Mouse (Mus musculus) testis, postnatal 14 days (tissue): ENCODE data around the gene Adamtsl1.

Experiments
- DNase-seq: peaks from one replicate; pipeline ENCODE4 v3.0.0; 2021; ENCODE audit warnings: low spot score

The Adamtsl1 gene

GRCm38 (mm10) chr4:85920474-85920873, 406.5 kb downstream of the Adamtsl1 start:
- no peak for DNase-seq

DNA sequence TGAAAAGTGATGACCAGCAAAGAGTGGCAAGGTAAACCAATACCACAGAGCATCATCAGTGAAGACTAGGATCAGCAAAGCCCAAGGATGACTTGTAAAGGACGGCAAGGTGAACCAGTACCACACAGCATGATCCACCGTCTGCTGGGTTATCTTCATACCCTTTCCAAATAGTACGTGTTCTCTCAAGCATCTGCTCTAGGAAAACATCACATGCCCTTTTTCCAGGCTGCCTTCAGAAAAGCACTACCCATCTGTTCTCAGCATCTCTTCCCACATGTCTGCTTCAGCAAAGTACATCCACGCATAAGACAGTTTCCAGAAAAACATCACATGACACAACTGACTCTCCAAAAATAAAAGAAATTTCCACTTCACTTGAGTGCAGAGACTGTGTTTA, 408.8 kb downstream of the Adamtsl1 start:
- DNase-seq, result no peak

- no peak for DNase-seq
Measured at GRCm38 (mm10) chr4:85932129-85932528, 418.2 kb downstream of the Adamtsl1 start.

DNA sequence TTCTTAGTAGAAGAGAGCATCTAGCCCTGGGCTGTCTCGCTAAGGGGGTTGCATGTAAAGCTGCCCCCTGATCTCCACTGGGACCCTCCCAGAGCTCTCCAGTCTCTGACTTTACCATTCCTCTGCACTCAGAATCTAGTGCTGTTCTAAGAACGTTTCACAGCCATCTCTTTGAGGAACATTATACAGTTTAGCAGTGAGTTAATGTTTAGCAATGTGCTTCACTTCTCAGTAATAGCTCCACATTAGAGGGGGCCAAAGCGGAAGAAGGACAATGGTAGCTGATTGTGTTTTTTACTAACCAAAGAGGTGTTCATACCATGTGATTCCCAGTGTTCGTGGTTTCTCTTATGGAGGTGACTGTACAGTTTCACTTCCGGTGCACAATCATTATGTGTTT, 425.5 kb downstream of the Adamtsl1 start:
- DNase-seq, result no peak

DNA sequence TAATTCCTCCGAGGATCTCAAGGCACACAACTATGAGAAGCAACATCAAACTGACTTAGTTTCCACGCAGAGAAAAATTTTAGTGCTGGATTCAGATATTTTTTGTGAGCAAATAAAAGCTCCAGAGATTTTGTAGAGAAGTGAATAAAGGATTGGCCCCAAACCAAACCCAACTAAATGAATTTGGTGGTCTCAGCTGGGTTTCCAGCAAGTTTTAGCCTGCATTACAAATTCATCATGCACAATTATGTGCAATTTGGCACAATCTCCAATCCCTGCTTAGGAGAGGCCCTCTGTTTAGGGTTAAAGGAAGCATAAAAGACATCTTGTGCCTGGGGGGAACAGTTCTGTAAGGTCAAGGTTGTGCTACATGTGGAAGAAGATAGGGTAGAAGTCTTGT, 427.9 kb downstream of the Adamtsl1 start:
- DNase-seq, result no peak

DNA sequence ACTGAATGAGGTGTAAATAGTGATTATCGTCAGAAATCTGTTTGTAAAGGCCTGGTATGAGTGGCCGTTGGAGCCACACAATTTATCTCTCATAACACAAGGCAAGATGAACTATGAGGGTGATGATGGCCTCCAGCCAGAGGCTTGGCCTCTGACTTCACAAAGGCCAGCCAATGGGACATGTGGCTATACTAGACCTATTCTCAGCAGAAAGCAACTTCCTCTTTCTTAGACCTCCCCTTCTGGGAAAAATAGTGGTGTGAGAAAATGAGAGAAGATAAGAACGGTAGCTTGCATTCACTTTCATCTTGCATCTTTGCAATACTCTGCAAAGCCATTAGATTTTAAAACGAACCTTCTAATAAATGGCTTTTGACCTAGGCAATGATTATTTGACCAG, 439.6 kb downstream of the Adamtsl1 start:
- DNase-seq, result no peak

DNA sequence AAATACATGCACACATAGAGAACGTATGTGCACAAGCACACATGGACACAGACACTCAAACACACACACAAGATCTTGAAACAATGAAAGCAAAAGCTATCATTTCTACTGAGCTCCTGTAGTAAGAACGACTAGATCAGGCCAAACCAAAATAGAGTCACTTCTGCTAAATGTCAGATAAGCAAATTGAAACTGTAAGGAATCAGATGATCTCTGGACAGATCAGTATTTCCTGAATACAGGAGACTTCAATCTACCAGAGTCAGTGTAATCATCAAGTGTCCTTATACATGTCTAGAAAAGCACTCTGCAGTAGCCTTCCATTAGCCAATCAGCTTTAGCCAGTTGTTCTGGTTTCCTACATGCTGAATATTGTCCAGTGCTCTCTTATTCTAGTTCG, 441.4 kb downstream of the Adamtsl1 start:
- DNase-seq, result no peak

- DNase-seq, result no peak
Measured at GRCm38 (mm10) chr4:85957266-85957665, 443.3 kb downstream of the Adamtsl1 start.

DNA sequence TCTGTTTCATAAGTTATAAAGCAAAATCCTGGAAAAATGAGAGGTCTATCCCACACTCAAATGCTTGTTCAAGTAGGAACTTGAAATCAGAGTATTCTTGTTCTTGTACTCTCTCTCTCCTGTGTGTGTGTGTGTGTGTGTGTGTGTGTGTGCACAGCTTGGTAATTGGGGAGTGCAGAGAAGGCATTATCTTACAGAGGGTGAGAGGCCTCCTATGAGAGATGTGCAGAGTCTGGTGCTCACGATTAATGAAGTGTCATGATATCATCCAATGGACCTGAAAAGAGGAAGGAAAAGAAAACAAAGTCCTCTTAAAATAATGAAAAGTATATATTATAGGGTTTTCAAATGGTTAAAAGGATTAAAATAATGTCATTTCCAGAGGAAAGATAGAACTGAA, 443.9 kb downstream of the Adamtsl1 start:
- no peak for DNase-seq

DNA sequence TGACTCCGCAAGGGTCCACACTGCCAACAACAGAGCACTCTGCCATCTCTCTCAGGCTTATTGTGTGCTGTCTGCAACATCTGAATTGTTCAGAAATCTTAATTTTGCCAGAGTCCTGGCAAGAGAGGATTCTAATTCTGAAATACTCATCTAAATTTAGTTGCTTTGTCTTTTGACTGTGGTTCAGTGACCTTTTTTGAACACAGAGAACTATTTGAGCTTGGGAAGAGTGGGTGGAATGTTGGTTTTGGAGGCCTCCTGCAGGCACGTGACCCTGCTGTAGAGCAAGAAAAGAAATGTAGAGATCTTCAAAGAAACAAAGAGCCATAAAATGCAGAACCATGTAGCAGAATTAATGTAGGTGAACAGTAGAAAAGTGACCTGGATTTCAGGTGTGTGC, 445.0 kb downstream of the Adamtsl1 start:
- DNase-seq, result no peak

DNA sequence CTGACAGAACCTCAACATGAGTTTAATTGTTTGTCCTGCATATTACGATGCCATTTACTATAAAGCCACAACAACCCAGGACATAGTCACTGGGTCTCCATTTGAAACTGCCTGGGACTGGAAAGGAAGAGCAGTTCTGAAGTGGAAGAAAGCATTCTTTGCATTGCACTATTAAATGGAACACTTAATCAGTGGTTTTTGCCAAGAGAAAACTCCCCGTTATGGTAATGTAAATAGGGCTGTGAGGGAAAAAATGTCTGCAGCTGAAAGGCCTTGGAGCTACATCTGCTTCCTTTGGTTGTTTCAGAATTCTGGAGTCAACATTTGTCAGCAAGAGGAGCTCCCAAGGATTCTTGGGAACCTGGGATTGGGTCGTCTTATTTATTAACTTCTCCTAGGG, 462.2 kb downstream of the Adamtsl1 start:
- DNase-seq, result no peak

- DNase-seq, result no peak
Measured at GRCm38 (mm10) chr4:85979206-85979605, 465.2 kb downstream of the Adamtsl1 start.

DNA sequence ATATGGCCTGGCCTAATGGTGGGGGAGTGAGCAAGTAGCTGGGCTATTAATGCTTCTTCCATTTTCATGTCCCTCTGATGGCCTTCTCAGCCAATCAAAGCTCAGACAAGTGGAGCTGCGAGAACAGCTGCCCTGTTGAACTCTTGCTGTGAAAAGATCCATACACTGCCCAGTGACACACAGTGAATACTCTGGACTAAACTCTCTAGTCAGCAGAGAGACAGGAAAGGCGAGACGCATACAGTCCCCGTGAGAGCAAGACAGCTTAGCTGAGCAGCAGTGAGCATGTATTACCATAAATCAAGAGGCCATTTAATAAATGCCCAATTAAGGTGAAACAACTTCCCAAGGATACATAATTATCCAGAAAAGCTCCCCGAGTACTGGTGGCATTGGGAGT, 492.6 kb downstream of the Adamtsl1 start:
- DNase-seq, result no peak

GRCm38 (mm10) chr4:86013640-86014039, 499.7 kb downstream of the Adamtsl1 start:
- DNase-seq, result no peak

DNA sequence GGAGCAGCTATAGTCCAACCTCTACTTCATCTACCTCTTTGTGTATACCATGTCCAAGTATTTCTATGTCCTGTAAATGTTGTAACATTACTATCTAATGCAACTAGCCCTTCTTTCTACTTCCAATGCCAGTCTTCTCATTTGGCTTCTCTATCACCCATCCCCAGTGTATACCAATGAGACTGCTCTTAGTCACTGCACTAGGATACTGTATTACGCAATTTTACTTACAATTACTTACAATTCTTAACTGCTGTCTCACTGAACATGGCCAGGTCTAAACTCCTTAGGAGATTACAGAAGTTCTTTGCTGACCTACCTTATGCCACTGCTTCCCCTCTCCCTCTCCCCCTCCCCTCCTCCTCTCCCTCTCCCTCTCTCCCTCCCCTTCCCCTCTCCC, 505.0 kb downstream of the Adamtsl1 start:
- no peak for DNase-seq

- no peak for DNase-seq
Measured at GRCm38 (mm10) chr4:86019586-86019985, 505.6 kb downstream of the Adamtsl1 start.

GRCm38 (mm10) chr4:86020372-86021090, 506.6 kb downstream of the Adamtsl1 start:
- DNase-seq, result no peak

DNA sequence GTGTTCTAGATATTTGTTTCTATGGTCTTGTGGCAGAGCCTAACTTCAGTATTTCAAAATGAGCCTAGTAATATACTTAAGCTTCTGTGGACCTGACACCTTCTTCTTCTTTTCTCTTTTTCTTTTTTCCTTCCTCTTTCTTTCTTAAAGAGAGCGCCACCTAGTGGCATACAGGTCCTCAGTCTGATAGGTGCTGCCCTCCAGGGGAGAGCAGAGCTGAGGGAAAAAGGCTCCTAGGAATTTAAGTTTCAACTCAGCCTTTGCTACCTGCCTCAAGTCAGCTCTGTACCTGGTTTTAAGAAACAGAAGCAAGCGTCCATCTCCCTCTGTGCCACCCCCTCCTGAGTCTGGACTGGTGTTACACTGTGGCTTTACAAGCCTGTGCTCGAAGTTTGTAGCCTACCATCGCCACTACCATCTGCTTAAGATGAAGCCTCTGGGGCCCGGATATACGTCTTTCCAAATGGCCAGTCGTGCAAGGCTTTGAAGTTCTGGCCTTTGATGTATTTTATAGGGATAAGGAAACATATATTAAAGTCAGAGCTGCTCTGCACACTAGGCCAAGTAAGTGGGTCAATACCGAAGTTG, 510.7 kb downstream of the Adamtsl1 start:
- DNase-seq, result no peak

DNA sequence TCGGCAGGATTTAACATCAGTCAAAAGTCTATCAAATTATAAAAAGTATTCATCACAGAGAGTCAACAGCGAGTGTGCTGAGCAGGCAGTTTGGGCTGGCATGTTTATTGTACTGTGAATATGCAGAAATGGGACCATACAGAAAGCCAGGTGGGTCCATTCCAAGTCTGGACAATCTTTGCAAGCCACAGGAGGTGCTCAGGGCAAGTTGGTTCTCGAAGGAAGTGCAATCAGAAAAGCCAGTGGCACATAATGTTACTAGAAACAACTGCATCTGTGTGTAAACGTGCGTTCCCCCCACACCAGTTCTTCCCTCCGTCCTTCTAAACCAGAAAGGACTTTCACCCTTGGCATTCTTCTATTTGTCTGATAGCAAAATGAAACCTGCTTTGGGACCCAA, 515.5 kb downstream of the Adamtsl1 start:
- no peak for DNase-seq

DNA sequence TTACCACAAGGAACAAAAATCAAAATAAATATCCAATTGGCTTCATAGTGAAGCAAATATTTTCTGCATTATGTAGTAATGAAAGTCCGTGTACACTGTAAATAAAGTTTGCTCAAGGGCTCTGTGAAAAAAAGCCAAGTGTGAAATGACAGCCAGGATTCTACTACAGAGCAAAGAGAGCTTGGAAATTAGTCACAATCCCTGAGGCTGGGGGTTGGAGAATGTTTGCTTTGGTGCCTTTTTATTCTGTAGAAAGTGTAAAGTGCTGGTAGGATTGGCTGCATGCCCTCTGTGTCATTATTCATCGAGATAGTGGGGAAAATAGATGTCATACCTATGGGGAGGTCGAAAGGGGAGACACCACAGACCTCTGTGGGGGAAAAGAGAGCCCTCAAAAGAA, 516.2 kb downstream of the Adamtsl1 start:
- DNase-seq, result no peak

DNA sequence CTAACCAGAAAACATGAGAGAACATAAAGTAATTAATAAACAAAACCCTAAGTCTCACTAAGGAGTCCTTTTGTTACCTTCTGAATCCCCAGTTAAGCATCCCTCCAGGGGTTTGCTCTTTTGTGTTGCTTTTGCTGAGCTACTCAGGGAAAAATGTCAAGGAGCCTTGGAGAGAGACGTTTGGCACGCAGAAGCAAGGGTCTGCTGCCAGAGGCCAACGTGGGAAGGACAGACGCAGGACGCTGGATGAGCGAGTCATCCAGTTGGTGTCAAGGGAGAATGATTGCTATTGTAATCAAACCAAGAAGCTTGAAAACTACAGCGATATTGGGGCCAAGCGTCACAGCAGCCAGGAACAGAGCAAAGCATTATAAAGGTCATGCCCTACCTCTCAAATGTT, 517.1 kb downstream of the Adamtsl1 start:
- no peak for DNase-seq

DNA sequence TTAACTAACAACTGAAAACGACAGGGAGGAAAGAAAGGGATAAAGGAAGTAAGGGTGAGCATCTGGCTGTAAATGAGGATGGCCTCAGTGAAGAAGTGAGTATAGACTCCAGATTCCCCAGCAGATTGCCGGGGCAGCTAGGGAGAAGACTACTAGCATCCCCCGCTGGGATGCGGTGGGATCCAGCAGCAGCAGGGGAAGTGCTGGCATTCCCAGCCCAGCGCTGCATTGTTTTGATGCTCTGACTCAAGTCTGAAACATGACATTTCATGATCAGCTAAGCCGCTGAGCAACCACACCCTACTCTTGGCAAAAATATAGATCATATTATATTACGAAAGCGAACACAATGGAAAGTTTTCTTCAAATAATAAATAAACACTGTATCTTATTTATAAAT, 526.9 kb downstream of the Adamtsl1 start:
- DNase-seq, result no peak

DNA sequence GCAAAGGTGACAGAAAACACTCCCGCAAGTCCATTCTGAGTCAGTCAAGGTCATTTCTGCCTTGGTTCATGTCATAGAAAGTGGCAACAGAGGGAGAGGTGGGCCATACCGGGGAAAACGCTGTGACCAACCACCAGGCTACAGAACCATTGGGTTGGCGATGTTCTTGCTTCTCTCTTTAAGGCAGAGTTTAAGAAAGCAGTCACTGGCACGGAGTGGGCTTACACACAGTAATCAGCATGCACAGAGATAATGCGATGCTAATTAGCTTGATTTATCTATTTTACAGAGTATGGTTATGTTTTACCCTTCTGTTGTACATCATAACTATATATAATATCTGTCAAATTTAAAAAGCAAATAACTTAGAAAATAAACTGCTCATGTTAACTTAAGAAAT, 531.5 kb downstream of the Adamtsl1 start:
- no peak for DNase-seq

- no peak for DNase-seq
Measured at GRCm38 (mm10) chr4:86045876-86046275, 531.9 kb downstream of the Adamtsl1 start.
